Mouse (Mus musculus): Measurements from ENCODE around the gene Acta2. TPM values are rescaled to one million over a fixed set of nuclear protein-coding genes. Genes with fewer than 3 reads are reported as not detected.

Acta2 gene
- polyA plus RNA-seq, 1 experiment, result 432 TPM

DNA sequence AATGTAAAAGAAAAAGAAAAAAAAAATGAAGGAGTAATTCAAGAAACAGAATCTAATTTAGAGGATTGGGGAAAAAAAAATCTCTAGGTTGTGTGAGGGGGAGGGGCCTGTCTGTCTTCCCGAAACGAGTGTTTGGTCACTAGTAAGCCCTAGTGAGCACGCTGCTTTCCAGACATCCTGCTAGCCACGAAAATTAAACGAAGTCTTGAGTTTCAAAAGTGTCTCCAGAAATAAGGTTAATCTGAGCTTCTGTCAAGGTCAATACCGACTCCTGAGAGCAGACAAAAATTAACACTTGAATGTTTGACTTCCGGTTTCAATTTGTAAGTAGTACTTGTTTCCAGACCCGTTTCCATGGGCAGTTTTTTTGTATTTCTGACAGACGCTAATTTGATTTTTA is 62.2 kb downstream of the Acta2 start:
- under 1% methylated on average over 9 of the region's 9 CpGs for WGBS
- Histone ChIP-seq H3K4me1 (ENCODE audit: control insufficient read depth, insufficient read depth, insufficient read length, low read length) (peaks cover 2% of the 10 kb centered on the region; the same call in 1 of the 2 replicates), H3K4me3 (ENCODE audit: low read depth, low read length) (peak overlapping the region; percentile 43; the same call in 1 of the 2 replicates), H3K27me3 (ENCODE audit: control insufficient read depth, insufficient read depth, low read length) (no peaks in the 10 kb centered on the region), H3K27ac (ENCODE audit: insufficient read depth, low read depth, low read length) (peak overlapping the region; percentile 39), H3K36me3 (ENCODE audit: control insufficient read depth, insufficient read depth, low read length) (no peaks in the 10 kb centered on the region)
- TF ChIP-seq POLR2A (IDR thresholded peaks at IDR 0.05; ENCODE audit: low read depth, low read length) (no peak), CTCF (IDR thresholded peaks at IDR 0.05; ENCODE audit: extremely low read depth, insufficient read length, insufficient replicate concordance, low read depth, low read length) (no peak)

DNA sequence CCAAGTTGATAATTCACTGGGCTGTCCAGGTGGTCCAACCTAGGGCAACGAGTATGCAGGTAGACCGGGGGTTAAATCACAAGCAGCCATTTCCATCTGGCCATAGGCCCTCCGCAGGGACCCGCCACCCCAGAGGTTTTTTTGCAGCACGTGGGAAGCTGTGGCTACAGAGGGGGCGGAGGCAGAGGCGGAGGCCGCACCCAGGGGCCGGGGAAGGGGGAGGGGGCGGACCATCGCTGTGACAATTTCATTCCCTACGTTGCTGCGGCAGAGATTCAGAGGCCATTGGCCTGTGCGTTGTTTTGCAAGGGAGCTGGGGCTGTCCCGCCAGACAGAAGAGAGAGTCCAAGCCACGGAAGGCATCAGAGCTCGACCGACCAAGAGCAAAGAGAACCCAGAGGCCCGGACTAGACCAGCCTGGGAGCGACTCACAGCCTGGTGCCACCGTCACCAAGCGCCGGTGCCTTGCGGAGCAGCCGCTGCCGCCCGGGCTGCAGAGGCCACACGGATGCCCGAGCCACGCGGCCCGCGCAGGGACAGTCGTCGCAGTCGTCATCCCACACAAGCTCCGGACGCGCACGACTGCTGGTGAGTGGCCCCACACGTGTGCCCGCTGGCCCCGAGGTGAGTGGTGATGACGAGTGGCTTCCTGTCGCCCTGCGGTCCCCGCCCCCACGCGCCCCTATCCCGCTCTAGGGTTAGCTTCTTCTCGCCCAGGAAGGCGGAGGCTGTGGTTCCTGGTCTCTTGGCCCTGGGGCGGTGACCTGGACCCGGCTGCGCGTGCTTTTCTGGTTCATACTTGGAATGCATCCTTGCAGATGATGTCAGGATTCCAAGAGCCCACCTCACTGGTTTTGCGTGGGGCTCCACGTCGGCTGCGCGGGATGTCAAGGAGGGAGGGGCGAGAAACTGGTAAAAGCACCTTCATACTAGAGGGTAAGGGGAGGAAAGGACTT is 63.1 kb downstream of the Acta2 start, which contains the start of gene Stambpl1:
Gene Stambpl1, plus strand, starts transcription at position 222 of the 956 bp plus-strand sequence.
- Histone ChIP-seq H3K36me3 (ENCODE audit: control insufficient read depth, insufficient read depth, low read length) (no peaks in the 10 kb centered on the region), H3K4me3 (ENCODE audit: low read depth, low read length) (peak within 1 kb of the TSS; percentile 95), H3K27me3 (ENCODE audit: control insufficient read depth, insufficient read depth, low read length) (no peaks in the 10 kb centered on the region), H3K4me1 (ENCODE audit: control insufficient read depth, insufficient read depth, insufficient read length, low read length) (peaks cover 2% of the 10 kb centered on the region; the same call in 1 of the 2 replicates), H3K27ac (ENCODE audit: insufficient read depth, low read depth, low read length) (peak within 1 kb of the TSS; percentile 61)
- 1% methylated on average over 62 of the region's 62 CpGs for WGBS
- TF ChIP-seq POLR2A (IDR thresholded peaks at IDR 0.05; ENCODE audit: low read depth, low read length) (peak; percentile 44; the same call in 1 of the 2 replicates), CTCF (IDR thresholded peaks at IDR 0.05; ENCODE audit: extremely low read depth, insufficient read length, insufficient replicate concordance, low read depth, low read length) (no peak)

DNA sequence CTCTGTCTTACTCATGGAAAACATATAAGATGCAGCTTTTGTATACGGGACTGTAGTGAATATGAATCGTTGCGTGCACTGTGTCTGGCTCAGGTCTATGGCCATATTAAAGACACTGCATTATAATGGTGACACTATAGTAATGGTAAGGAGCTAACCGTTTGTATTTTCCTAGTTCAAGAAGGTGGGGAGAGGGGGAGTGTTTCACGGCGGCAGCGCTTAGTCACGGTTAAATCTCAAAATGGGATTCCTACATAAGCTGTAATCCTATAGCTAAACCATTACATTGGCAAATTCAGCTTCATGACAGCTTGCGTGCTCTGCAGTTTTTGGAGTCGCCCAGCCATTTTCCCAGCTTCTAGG is 63.8 kb downstream of the Acta2 start:
- no peaks in the 10 kb centered on the region for H3K36me3 ChIP-seq (ENCODE audit: control insufficient read depth, insufficient read depth, low read length)
- H3K27ac ChIP-seq (ENCODE audit: insufficient read depth, low read depth, low read length), result no peak overlapping the region
- H3K27me3 ChIP-seq (ENCODE audit: control insufficient read depth, insufficient read depth, low read length), result no peaks in the 10 kb centered on the region
- WGBS, result 45% methylated on average over 10 of the region's 10 CpGs
- peaks cover 2% of the 10 kb centered on the region; the same call in 1 of the 2 replicates for H3K4me1 ChIP-seq (ENCODE audit: control insufficient read depth, insufficient read depth, insufficient read length, low read length)
- peak overlapping the region; percentile 95 for H3K4me3 ChIP-seq (ENCODE audit: low read depth, low read length)
- no peak for TF ChIP-seq POLR2A (IDR thresholded peaks at IDR 0.05; ENCODE audit: low read depth, low read length)
- TF ChIP-seq CTCF (IDR thresholded peaks at IDR 0.05; ENCODE audit: extremely low read depth, insufficient read length, insufficient replicate concordance, low read depth, low read length), result no peak

Other genes with a start within 250 kb of the Acta2 start
- not detected in 2 replicates for gene Lipk, start 247.3 kb downstream of the Acta2 start, polyA plus RNA-seq (2012; rRNA removed)
- gene Lipn, start 188.2 kb downstream of the Acta2 start, polyA plus RNA-seq (2012; rRNA removed), result not detected in 2 replicates
- not detected in 2 replicates for gene Lipm, start 154.7 kb downstream of the Acta2 start, polyA plus RNA-seq (2012; rRNA removed)
- gene Ankrd22, start 89.5 kb downstream of the Acta2 start, polyA plus RNA-seq (2012; rRNA removed), result 0.19 TPM in 1 of 2 replicates, not detected in the other
- 2.6 and 6.8 TPM in 2 replicates for gene Stambpl1, start 63.4 kb downstream of the Acta2 start, polyA plus RNA-seq (2012; rRNA removed)
- 1.1 and 2.3 TPM in 2 replicates for gene Fas, start 35.1 kb upstream of the Acta2 start, polyA plus RNA-seq (2012; rRNA removed)
- 6.6 and 7.6 TPM in 2 replicates for gene Ch25h, start 219.6 kb upstream of the Acta2 start, polyA plus RNA-seq (2012; rRNA removed)